Mouse (Mus musculus) heart, postnatal 14 days (tissue): ENCODE measurements around the gene Limch1. TPM values are rescaled to one million over a fixed set of nuclear protein-coding genes. Genes with fewer than 3 reads are reported as not detected.
A peak's percentile ranks its signal among the peaks of the same experiment; 100 is the strongest.

Experiments
- DNase-seq, 2 experiments: peaks; one replicate each; pipeline ENCODE4 v3.0.0; 2021 to 2022
- intact Hi-C: fragments of 180-260 bp; cut with DNase I; formaldehyde crosslinking; loops from one replicate; pipeline ENCODE4 v1.15.1; 2025
- total RNA-seq, 2 experiments: library from RNA; stranded (reverse); gene quantifications; 2 replicates each; pipeline ENCODE4 v1.2.3; 2021

Gene Limch1
- total RNA-seq, 2 experiments from 2014 or later = 189 to 196 TPM

DNA sequence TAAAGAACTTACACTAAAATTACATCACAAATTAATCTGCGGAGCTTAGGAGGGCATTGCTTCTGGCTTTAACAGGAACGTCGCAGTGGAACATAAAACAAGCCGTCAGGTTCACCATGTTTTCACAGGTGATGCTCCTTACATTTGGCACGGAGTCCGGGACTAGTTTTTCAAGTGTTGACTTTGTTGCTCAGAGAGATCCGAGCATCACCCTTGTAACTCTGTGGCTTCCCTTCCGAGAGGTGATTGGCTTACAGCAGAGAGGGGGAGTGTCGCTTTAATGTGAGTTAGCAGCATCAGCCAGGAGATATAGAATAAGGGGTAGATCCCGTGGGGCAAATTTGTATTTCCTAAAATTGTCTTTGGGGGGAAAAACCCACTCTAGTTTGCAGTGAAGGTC lies 212.0 kb downstream of the Limch1 start:
- intact Hi-C loops = no loop called here
- no peak for DNase-seq

- no peak for DNase-seq
- intact Hi-C loops = no loop called here
Measured at GRCm38 (mm10) chr5:66958118-66958517, 212.5 kb downstream of the Limch1 start.

DNA sequence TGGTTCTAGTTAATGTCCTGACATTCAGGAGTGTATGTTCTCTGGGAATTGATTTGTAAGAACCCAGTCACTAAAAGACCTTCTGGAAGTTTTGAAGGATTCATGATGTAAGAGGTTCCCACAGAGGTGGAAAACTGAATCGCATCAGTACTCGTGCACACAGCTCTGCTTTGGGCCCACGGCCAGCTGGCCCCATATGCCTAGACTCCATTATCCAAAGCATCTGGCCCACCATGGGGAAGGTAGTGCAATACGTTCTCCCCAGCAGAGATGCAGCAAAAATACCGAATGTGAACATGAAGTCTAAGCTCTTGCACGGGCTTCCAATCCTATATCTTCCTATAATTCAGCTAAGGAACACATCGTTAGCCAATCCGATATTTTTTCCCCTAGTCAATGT lies 214.3 kb downstream of the Limch1 start:
- intact Hi-C loops = no loop called here
- no peak for DNase-seq

DNA sequence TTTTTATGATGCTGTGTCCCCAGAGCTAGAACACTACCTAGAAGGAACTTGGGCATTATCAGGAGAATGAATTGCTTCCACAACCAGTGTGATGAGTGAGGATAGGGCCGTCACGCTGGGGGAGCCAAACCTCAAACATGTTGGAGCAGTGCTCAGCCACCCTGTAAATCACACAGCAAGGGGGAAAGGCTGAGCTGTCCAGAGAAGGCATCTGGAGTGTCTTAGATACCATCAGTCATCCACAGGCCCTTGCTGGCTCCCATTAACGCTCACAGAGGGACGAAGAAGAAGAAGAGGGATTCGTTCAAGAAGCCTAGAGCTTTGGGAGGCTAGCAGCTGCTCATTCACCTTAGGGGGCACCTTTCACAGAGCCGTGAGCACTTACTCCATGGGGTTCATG lies 219.8 kb downstream of the Limch1 start:
- intact Hi-C loops = no loop called here
- no peak for DNase-seq

DNA sequence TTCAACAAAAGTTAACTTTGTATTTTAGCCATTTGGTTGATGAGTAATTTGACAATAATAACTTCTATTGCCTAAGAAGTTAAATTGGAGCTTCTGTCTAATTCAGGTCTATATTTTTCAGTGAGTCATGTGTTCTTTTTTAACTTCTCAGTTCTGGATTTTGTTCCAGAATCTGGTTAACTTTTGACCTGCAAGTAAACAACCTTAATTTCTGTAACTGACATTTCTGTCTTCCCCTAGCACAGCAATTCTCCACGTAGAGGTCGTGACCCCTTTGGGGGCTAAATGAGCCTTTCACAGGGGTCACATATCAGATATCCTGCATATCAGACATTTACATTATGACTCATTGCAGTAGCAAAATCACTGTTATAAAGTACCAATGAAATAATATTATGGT lies 221.5 kb downstream of the Limch1 start:
- no peak for DNase-seq
- intact Hi-C loops = no loop called here

- no peak for DNase-seq
- intact Hi-C loops = no loop called here
Measured at GRCm38 (mm10) chr5:66967646-66968045, 222.0 kb downstream of the Limch1 start.

DNA sequence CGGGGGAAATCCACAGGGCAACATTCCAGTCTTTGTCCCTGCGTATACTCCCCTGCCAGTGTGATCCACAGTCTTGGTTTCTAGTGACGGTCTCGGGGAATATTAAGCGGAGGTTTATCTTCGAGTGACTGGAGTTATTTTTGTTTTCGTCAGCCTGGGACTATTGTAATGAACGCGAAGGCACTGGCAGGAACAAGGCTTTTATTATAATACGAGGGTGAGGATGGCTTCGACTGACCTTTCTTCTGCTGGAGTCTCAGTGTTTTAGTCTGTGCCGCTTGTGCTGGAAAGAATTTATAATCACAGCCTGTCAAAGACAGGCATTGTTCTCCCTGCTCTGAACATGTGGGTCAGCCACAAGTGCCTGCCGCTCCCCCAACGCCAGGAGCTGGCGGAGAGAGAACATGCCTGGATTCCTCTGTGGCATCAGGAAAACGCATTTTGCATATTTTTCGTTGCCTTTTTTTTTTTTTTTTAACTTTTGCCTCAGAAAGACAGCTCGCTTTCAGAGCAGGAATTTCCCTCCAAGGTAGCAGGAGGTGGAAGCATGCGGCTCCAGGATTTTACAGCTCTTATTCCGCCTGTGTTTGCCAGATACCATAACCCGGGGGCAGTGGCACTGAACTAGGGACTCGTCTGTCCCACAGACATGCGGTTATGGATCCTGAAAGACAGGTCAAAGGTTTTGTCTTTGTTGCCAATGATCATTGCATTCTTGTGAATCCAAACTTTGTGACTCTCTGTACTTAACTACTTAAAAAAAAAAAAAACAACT lies 222.6 kb downstream of the Limch1 start:
- intact Hi-C loops = no loop called here
- peak; percentile 29 to 49 for DNase-seq

DNA sequence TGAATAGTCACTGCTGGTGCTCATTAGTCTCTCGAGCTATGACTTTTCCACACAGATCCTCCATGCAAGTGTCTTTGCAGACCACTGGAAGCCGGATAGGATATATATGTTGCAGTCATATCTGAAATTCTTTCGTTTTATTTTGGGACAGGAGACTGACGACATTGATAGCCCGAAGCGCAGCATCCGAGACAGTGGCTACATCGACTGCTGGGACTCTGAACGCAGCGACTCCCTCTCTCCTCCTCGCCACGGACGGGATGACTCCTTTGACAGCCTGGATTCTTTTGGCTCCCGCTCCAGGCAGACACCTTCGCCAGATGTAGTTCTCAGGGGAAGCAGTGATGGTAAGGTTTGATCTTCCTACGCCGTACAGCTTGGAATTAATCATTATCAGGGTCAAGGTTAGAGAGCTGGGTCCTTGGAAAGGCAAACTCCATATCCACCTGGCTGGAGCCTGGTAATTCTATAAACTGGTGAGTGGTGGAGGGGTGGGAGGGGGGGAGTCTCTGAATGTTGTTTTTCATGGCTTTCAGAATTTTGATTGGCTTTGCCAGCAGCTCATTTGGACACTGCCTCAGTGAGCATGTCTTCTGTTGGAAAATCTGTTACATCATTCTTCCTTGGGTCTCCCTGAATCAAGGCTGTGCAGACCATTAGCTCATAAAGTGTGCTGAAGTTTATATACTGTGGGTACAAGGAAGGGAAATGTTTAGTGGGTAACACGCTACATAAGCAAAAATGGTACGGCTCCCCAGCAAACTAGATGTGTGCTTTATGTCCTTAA lies 223.5 kb downstream of the Limch1 start:
- no peak for DNase-seq
- intact Hi-C loops = no loop called here

GRCm38 (mm10) chr5:66975621-66976020 lies 230.0 kb downstream of the Limch1 start:
- peak; percentile 39 to 53 for DNase-seq
- intact Hi-C loops = no loop called here

GRCm38 (mm10) chr5:66979332-66980218 lies 233.9 kb downstream of the Limch1 start:
- peak; percentile 45 to 59 for DNase-seq
- intact Hi-C loops = no loop called here

- intact Hi-C loops = no loop called here
- no peak for DNase-seq
Measured at GRCm38 (mm10) chr5:66980862-66981261, 235.2 kb downstream of the Limch1 start.

- intact Hi-C loops = no loop called here
- DNase-seq = no peak
Measured at GRCm38 (mm10) chr5:66983104-66983503, 237.5 kb downstream of the Limch1 start.

- DNase-seq = no peak
- intact Hi-C loops = no loop called here
Measured at GRCm38 (mm10) chr5:66988926-66989325, 243.3 kb downstream of the Limch1 start.

DNA sequence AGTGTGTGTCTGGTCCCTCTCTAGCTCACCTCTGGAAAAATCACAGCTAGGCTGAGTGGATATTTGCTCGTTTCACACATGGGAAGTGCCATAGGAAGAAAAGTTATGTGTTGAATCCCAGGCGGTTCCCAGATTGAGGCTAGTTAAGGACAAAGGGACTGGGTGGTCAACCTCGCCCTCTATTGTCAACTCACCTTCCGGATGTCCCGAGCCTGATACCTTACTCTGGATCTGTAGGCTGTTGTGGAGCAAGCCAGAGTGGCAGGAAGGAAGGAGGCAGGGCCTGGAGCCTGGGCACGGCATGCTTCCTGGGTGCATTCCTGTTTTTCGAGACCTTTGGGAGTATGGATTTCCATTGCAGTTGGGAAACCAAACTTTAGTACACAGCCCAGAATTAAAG lies 243.9 kb downstream of the Limch1 start:
- intact Hi-C loops = no loop called here
- DNase-seq = no peak

DNA sequence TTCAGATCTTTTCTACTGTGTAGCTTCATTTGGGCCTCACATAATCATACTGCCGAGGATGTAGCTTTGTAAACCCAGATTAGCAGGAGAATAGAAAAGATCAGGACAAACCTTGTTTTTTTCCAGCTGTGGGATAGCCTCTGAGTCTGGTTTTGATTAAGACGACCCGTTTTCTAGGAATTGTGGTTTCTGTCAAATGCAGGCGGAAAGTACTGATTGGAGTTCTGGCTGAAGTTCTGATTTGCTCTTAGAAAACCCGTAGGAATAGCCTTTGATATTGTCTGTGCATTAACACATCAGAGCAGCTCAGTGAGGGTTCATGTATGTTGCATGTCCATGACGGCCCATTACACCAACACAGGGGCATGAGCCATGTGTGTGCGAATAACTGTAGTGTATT lies 246.8 kb downstream of the Limch1 start:
- intact Hi-C loops = no loop called here
- no peak for DNase-seq

GRCm38 (mm10) chr5:66993076-66993475 lies 247.4 kb downstream of the Limch1 start:
- intact Hi-C loops = no loop called here
- DNase-seq = no peak

GRCm38 (mm10) chr5:66996124-66996523 lies 250.5 kb downstream of the Limch1 start:
- DNase-seq = no peak
- intact Hi-C loops = loop anchor here (5.0 kb wide), 1 partner anchor 299 kb away; no protein-coding TSS in a partner anchor

DNA sequence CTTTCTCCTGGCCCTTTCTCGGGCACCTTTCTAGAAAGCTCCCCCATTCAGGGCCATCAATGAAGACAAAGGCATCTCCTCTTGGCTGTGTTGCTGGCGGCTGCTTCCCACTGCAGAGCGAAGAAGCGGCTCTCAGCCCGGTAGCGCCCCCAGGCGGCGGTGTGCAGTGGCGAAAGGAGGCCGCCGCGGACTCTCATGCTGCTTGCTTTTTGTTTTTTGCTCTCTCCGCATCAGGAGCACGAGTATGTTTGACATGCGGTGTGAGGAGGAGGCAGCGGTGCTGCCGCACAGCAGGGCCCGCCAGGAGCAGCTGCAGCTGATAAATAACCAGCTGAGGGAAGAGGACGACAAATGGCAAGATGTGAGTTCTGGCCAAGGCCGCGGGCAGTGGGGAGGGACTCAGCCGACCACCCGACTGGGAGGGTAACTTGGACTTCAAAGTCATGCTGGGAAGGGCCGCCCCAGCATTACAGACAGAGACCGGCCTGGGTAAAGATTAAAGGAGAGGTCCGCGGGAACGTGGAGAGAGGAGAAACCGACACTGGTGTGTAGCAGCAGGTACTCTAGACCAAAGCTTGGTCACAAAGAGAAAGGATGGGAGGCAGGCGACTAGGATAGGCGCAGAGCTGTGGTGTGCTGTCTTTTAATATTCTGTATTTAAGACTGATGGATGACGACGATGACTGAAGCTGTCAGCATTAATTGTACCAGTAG lies 251.4 kb downstream of the Limch1 start:
- peak; percentile 86 to 91 for DNase-seq
- intact Hi-C loops = loop anchor here (5.0 kb wide), 1 partner anchor 300 kb away; no protein-coding TSS in a partner anchor

DNA sequence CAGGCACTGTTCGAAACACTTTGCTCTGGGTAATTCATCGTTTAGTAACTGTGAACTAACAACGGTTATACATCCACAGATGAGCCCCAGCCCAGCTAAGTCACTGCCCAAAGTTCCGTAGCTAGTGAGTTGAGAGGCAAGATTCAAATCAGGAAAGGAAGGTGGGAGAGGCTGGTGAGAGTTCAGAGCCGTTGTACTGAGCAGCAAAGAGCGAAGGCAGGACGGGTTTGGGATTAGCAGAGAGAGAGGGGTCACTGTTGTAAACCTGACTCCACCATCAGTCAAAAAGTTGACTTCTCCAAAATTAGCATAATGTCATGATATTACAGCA lies 251.9 kb downstream of the Limch1 start:
- no peak for DNase-seq
- intact Hi-C loops = loop anchor here (5.0 kb wide), 1 partner anchor 300 kb away; no protein-coding TSS in a partner anchor

- intact Hi-C loops = loop anchor here (5.0 kb wide), 1 partner anchor 301 kb away; no protein-coding TSS in a partner anchor
- DNase-seq = no peak
Measured at GRCm38 (mm10) chr5:66998341-66998740, 252.7 kb downstream of the Limch1 start.
